Mouse (Mus musculus): ENCODE measurements at regions not wholly inside any gene's neighbourhood (a gene's known extent, or its start where the extent isn't known, plus 50 kb on each side); places are given as distances from the start of the nearest gene placed in this dataset.

DNA sequence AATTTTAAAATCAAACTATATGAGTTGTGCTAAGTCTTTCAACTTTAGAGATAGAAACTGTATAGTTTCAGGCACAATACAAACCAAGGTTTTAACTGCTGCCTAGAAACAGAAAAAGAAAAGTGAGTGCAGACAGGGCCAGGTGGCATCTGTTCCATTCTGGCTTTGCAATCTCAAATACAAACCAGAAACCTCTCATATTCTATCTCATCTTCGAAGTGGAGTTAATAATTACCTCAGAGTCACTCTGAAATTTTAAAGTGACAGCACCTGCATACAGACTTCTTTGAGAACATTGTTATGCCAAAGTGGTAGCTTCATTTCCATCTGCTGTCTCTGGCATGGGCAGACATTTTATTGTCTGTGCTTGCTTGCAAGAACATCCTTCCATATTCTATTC, 255.2 kb downstream of the Rfpl4b start:
- TF ChIP-seq CTCF (IDR thresholded peaks at IDR 0.05; ENCODE audit: low read depth, low read length): no peak
- no peak for TF ChIP-seq POLR2A (IDR thresholded peaks at IDR 0.05; ENCODE audit: extremely low read depth, insufficient read depth, low read length)

All from liver, adult 2 months (tissue).